Mouse (Mus musculus) cerebellum, postnatal 4 days (tissue): ENCODE data around the gene Prr15l.
A peak's percentile ranks its signal among the peaks of the same experiment; 100 is the strongest.

Source experiments
- DNase-seq, 2 experiments: peaks; one replicate each; pipeline ENCODE4 v3.0.0; 2022; ENCODE audit warnings: low spot score in 2 of 2, mixed read lengths in 1 of 2

Gene Prr15l

GRCm38 (mm10) chr11:96919003-96919402 lies 8.9 kb upstream of the Prr15l start:
- DNase-seq: no peak

DNA sequence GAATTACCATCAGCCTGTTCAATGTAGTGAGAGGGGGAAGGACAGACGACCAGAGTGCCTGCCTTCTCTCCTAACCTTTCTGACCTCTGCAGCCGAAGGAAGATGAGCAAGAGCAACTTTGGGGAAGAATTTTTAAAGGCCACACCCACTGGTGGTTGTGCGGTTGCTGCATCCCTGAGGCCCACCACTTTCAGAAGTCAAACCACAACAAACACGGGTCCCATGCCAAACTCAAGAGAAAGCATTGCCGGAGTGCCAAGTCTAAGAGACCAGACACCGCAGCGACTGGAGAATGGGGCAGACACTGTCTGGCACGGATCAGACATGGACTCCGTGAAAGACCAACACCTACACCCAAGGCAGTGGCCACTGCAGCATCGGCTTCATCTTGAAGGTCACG lies 3.0 kb upstream of the Prr15l start:
- DNase-seq: no peak

DNA sequence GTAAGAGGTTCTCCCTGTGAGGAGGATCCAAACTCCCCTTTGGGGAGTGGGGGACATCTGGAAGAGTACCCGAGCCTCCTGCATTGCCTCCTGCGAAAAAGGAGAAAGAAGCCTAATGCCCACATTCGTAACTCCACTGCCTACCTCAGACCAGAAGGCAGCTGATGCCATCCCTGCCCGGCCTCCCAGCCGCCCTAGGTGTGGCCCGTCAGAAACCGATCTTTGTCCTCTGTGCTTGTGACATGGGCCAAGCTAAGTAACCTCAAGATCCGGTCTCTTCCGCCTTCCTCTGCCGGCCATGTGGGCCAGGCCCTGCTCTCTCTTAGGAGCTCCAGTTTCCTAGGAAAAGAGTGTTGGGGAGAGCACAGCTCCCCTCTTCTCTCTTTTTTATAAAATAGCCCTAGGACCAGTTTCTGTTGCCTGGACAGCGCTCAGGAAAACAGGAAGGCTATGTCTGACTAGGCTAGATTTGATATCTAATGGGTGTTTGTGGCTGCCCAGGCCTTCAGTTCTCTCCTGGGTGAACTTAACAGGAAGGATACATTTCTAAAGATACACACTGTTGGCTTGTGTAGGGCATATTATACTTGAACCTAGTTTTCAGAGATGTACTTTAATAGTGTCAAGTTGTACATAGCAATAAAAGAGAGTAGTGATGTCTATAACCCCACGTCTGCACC lies 2.3 kb upstream of the Prr15l start:
- DNase-seq: no peak

GRCm38 (mm10) chr11:96926587-96926986 lies 1.3 kb upstream of the Prr15l start:
- no peak for DNase-seq

- no peak for DNase-seq
Observed at GRCm38 (mm10) chr11:96928691-96929090, 787 bp downstream of the Prr15l start.

GRCm38 (mm10) chr11:96929096-96929765 lies 1.3 kb downstream of the Prr15l start:
- DNase-seq: no peak

DNA sequence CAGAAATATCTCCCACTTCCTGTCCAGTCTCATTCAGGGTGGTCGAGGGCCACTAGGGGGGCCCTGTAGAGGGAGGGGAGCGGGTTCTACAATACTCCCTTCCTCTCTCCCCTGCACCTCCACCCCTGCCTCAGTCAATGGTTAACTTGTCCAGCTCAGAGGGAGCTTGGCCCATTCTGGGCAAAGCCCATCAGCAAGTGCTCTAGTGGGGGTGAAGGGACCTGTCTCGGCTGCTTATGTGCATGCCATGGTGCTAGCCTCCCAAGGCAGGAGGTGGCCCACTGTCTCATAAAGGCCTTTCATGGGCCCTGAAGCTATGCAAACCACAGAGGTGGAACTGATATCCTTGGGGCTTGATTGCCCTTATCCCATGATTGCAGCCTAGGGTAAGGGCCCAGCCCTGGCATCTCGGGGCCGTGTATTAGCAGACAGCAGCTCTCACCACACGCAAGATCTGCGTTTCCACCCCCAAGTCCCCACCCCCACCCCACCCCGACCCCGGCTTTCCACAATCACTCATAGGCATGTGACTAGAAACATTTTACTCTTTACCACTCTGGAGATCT lies 1.9 kb downstream of the Prr15l start:
- DNase-seq: no peak

DNA sequence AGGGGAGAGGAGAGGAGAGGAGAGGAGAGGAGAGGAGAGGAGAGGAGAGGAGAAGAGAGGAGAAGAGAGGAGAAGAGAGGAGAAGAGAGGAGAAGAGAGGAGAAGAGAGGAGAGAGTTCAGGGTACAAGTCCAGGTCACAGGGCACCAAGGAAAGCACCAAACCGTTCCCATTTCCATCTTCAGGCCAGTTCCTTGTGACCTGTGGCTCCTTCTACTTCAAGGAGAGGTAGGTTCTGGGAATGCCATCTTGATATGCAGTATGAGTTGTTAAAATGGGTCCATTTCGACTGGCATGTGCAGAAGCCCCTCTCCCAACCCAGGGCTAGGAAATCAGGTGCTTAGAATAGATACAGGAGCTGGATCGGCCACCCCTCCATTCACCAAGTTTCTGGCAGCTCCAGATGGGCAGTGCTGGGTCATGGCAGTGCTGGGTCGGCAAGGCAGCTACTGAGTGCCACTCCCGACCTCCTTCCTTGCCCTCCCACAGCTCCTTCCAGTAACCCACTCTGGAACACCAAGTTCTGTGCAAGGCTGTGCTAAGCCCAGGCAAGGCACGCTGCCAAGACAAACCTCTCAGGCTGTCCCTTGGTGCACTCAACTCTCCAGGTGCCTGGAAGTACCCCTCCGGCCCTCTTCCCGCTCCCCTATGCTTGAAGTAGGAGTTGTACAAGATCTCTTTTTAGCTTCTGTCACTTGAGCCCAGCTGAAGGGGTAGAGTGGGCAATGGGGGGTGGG lies 3.6 kb downstream of the Prr15l start:
- no peak for DNase-seq

GRCm38 (mm10) chr11:96933562-96934276 lies 5.8 kb downstream of the Prr15l start:
- DNase-seq: no peak

GRCm38 (mm10) chr11:96934921-96935356 lies 7.0 kb downstream of the Prr15l start:
- no peak for DNase-seq

GRCm38 (mm10) chr11:96935872-96936650 lies 8.2 kb downstream of the Prr15l start:
- no peak for DNase-seq

DNA sequence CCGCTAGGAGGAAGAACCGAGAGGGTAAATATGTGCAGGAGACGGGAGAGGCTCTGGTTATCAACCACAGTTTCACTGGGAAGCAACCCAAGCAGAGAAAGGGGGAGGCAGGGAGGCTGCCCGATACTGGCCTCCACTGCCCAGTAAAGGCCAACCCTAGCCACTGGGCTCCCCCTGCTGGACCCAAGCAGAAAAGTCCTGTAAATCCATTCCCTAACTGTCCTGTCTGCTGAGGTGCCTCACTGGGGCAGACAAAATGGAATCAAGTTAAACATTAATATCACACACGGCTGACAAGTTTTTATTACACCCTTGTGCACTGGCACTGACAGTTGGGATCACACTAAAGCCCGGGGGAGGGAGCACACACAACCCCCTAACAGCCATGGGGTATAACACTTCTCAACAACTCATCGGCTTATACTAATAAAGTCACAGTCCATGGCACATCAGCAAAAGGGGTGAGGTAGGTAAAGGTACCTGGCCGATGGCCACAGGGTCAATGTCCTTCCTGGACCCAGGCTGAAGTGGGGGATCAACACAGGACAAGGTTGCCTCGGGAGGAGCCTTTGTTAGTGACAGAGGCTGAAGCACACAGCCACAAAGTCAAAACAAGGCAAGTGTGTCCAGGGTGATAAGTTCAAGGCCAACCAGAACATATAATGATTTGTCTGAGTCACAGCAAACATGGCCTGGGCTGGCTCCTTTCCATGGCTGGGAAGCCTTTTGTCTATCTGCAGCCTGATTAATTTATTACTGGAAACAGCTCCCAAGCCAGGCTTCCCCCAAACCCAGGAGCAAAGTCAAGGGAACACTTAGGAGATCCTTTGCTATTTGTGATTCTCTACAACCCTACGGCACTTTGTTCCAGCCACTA lies 9.9 kb downstream of the Prr15l start:
- peak in 1 of 2 experiments; percentile 26 for DNase-seq

GRCm38 (mm10) chr11:96938426-96938800 lies 10.5 kb downstream of the Prr15l start:
- no peak for DNase-seq

DNA sequence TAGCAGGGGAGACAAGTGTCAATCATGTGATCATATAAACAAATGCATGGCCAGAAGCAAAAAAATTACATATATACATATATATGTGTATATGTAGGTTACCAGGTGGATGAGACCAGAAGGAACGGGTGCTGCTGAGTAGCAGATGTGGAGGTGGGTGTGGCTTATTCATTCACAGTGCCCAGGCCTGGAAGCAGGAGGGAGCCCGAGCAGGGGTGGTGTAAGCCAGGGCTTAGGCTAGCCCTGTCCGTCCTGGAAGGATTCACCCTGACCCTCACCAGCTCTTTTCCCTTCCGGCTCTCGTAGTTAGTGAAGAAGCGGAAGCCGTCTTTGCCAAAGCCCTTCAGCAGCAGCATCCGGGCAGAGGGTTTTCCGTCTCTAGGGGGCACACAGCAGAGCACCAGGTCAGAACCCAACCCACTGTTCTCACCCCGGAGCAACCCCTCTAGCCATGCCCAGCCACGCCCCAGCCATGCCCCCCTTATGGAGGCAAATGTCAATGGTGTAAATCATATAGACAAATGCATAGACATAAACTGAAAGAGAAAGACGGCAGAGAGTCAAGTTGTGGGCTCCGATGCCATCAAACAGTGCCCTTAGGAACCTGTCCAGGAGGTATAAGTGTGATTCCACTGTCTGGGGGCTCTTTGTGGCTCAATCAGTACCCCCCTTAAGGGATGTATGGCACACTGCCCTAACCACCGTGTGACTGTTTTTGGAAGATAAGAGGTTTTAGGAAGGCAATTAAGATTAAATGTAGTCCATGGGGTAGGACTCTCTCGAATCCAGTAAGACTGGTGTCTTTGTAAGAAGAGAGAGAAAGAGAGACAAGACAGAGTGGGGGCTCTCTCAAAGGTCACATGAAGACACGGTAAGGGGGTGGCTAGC lies 12.9 kb downstream of the Prr15l start:
- no peak for DNase-seq

- no peak for DNase-seq
Observed at GRCm38 (mm10) chr11:96941989-96942590, 14.2 kb downstream of the Prr15l start.

DNA sequence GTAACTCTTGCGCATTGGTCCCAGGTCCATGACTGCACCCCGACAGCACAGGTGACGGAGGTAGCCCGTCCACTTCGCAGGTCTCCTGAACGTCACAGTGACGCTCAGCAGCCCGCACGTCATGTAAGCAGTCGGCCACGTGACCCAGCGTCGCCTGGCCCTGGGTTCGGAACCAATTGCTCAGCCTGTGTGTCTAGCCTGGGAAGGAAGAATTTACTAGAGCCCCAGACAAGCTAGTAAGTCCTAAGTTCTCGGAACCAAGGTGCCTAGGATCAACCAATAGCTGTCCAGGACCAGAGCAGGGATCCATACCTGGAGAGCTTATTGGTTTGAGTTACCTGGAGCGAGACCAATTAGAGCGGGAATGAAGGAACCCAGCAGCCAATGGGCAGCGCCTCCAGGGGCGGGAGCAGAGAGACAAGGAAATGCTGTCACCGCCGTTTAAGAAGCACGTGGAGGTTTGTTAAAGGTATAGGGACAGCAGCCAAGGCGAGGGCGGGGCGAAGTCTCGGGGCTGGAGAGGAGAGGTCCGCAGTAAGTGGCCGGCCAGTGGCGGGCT lies 15.9 kb downstream of the Prr15l start, which contains the start of gene Pnpo:
Gene Pnpo (minus strand): TSS at position 241 of the 559 bp plus-strand sequence.
- DNase-seq: peak; percentile 58 to 84

DNA sequence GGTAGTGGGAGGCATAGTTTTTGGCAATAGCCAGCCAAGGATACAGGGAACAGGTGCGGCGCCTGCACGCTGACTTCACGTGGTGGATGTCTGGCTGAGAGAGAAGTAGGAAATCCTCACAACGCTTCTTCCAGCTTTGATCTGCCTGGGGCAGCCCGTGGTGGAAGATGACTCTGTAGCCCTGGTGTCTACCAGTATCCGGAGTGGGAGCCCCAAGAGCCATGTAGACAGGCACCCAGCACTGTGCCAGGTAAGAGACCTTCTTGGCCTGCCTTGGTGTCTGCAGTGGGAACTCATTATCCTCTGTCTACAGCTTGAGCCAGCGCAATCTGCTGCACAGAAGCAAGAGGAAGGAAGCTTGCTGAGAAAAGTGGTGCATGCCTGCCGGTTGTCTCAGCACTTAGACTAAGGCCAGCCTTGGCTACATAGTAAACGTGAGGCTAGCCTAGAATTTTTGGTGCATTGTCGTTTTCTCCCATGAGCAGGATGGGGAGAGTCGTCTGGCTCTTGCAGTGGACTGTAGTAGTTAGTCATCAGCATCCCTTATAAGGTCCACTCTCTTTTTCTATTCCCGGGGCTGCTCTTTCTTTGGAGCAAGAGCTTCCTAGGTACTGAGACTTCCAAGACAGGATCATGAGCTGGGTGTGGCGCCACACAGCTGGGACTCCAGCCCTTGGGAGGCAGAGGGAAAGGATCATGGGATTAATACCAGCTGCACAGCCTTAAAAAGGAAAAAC lies 17.1 kb downstream of the Prr15l start:
- DNase-seq: no peak
